Mouse (Mus musculus) gastrocnemius, postnatal 25 days (tissue): ENCODE measurements around the gene Ppy. TPM values are rescaled to one million over a fixed set of nuclear protein-coding genes. Genes with fewer than 3 reads are reported as not detected.

Experiments used
- DNase-seq: peaks from one replicate; pipeline ENCODE4 v3.0.0; 2022
- total RNA-seq, 2 experiments: library from RNA; stranded (reverse); gene quantifications; 1 replicate in 1 of 2; 2 replicates in 1 of 2; pipeline ENCODE4 v1.2.3; 2021

Gene Ppy
- total RNA-seq, 2 experiments from 2014 or later, result not detected

DNA sequence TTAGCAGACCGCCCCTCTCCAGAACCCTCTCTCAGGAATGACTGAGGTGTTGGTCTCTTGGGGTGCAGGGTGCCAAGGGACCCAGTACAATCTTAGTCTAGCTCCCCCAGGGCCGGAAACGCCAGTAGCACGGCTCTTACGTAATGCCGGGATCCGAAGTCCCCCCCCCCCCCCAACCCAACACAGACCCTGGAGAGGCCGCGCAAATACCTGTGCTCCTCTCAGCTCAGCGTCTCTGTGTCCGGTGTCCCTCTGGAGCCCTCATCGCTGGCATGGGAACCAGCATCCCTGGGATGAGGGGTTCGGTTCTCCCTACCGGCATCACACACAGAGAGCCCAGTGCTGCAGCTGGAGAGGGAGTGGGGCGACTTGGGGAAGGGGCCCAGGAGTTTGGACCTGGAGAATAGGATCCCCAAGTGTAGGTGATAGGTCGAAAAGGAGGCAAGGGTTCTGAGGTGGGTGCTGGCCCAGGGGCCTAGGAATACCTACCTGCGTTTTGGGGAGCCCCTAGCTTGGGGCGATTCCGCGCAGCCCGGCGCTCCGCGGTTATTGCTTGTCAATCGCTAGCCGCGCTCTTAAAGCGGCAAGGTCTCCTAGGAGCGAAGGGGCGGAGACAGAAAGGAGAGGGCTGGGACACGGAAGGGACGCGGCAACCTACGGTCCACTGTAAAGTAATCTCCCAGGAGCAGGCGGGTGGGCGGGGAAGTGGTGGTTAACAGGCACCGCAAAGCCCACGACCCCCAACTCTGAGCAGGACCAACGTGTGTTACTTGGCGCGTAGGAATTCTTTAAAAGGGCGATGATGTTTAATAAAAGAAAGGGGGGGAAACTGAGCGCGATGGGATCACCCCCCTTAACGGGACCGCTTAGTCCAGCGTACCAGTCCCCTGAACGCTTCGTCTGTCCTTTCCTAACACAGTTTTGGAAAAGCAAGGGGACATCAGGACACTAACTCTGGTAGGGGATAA, 12.9 kb downstream of the Ppy start, which contains the start of gene Mpp2:
Gene Mpp2, minus strand, starts transcription at position 585 of the 968 bp plus-strand sequence.
- peak; percentile 36 for DNase-seq

GRCm38 (mm10) chr11:102087081-102087751, 13.9 kb downstream of the Ppy start:
- peak; percentile 43 for DNase-seq

DNA sequence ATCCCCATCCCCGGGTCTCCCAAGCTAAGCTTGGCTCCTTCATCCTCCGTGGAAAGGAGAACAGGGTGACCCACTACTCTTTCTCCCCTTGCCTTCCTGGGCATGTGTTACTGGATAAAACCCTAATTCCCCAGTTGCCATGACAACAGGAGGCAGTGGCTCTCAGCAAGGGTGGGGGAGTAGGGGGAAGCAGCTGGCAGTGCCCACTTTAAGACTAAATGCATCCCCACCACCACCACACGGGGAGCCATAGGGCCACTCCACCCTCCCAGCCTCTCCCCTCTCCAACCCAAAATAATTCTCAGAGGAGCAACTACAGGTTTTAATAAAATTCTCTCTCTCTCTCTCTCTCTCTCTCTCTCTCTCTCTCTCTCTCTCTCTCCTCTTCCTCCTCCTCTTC, 14.8 kb downstream of the Ppy start:
- no peak for DNase-seq

- DNase-seq, result no peak
Observed at GRCm38 (mm10) chr11:102084159-102084558, 17.0 kb downstream of the Ppy start.

DNA sequence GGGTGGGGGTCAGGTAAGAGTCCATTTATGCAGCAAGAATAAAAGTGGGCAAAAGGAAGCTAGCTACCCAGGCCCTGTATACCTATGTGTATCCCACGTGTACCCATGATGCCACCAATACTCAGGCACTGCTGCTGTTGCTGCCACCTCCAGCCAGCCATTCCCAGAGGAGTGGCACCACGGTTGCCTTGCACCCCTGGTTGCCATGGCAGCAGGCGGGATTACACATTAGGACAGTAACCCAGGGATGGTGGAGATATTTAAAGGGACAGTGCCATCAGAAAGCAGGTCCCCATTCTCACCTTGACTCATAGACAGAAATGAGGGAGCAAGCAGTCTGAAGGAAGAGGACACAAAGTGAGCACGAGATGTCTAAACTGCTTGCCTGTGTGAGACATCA, 17.9 kb downstream of the Ppy start:
- no peak for DNase-seq

- DNase-seq, result peak; percentile 46
Observed at GRCm38 (mm10) chr11:102082322-102082721, 18.8 kb downstream of the Ppy start.

- DNase-seq, result no peak
Observed at GRCm38 (mm10) chr11:102073722-102074121, 27.4 kb downstream of the Ppy start.

- no peak for DNase-seq
Observed at GRCm38 (mm10) chr11:102072729-102073128, 28.4 kb downstream of the Ppy start.

DNA sequence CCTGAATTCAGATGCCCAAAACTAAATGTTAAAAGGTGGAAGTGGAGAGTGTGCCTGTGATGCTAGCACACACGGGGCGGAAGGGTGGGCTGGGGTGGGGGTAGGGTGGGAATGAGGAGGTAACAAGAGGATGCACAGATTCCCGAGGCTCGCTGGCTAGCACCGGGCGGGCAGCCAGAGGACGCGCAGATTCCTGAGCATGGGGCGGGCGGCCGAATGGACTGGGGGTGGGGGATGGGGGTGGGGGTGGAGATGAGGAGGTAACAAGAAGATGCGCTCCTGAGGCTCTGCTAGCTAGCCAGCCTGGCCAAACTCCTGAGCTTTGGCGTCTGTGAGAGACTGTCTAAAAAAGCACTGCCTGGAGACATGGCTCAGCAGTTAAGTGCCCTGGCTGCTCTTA, 30.7 kb downstream of the Ppy start:
- DNase-seq, result no peak

GRCm38 (mm10) chr11:102069633-102070032, 31.5 kb downstream of the Ppy start:
- no peak for DNase-seq

DNA sequence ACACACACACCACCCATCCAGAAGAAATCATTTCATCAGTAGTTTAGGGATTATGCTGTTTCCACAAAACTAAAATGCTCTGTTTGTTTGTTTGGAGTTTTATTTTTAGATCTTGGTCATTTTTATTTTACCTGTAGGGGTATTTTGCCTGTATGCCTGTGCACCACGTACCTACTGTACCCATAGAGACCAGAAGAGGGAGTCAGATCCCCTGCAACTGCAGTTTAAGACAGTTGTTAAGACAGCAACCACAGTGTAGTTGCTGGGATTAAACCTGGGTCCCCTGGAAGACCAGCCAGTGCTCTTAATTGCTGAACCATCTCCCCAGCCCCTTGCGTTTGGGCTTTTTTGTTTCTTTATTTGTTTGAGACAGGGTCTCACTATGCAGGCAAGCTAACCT, 32.1 kb downstream of the Ppy start:
- no peak for DNase-seq

GRCm38 (mm10) chr11:102063076-102063475, 38.0 kb downstream of the Ppy start:
- DNase-seq, result no peak

DNA sequence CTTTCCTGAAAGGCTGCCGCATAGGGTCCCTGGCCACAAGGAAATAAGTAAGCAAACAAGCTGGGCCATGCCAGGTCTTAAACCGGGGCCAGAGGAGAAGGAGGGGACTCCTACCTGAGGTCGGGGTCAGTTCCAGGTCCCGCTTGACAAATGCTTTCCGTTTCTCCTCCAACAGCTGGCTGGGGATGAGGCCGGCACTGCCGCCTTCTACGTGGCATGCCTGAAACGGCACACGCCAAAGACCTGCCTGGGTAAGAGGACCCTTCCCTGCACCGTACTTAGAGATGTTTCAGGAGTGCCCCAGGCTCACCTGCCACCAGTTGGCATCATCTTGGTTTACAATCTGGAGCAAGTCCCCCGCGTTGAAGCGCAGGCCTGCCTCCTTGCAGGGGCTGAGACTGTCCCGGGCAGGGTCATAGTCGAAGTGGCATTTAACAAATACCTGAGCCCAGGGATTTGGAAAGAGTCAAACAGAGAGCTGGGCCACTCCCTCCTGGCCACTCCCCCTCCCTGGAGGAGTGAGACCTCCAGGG, 39.1 kb downstream of the Ppy start:
- no peak for DNase-seq

GRCm38 (mm10) chr11:102061236-102061940, 39.7 kb downstream of the Ppy start:
- DNase-seq, result peak; percentile 69

- DNase-seq, result no peak
Observed at GRCm38 (mm10) chr11:102053847-102054246, 47.3 kb downstream of the Ppy start.

DNA sequence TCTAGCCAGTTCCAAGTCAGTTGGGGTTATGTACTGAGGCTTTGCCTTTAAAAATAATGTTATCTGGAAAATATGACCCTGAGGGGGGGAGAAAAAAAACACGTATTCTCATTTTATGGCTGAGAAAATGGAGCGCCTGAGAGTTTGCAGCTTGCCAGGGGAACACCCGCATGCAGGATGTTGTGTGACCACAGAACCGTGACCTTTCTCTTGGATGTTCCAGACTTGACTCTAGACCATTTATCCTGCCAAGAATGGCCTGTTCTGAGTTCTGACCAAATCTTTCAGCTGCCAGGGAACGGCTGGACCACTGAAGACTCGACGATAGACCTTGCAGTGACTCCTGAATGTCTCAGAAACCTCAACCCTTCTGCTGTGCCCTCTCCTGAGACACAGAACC, 47.9 kb downstream of the Ppy start:
- DNase-seq, result peak; percentile 50

- DNase-seq, result no peak
Observed at GRCm38 (mm10) chr11:102052697-102053096, 48.4 kb downstream of the Ppy start.

GRCm38 (mm10) chr11:102051954-102052353, 49.2 kb downstream of the Ppy start:
- peak; percentile 46 for DNase-seq

- DNase-seq, result peak; percentile 80
Observed at GRCm38 (mm10) chr11:102051541-102051940, 49.6 kb downstream of the Ppy start.
